ENCODE assay signal across 8 mouse cellular contexts in genomic region chr2:32846805-32847467, GRCm38 (mm10). TPM values are rescaled to one million over a fixed set of nuclear protein-coding genes. Genes with fewer than 3 reads are reported as not detected.
DNase-seq lines count a peak whose midpoint lies in the region; ATAC-seq lines count a peak whose summit lies in the region.

Gene Stxbp1, minus strand, starts transcription at chr2:32847245.

- peaks cover 35% of the 10 kb centered on the region for H3K4me1 ChIP-seq in hindbrain, embryonic 10.5 days (replicated peaks)

- H3K27ac ChIP-seq in hindbrain, embryonic 10.5 days: peak within 1 kb of the TSS; percentile 89

- DNase-seq in NIH3T3 (ENCODE audit: low read depth): peak; percentile 96
- peak; percentile 91 for DNase-seq in cerebellum, adult 9-10 months
- DNase-seq in hindbrain, embryonic 10.5 days (ENCODE audit: low spot score): peak; percentile 90
- DNase-seq in layer of hippocampus, postnatal 14 days (ENCODE audit: low spot score in 2 of 2): peak; percentile 80 to 91
- DNase-seq in lung, postnatal 14 days: peak; percentile 93
- peak; percentile 91 for DNase-seq in ovary, postnatal 36 days (ENCODE audit: low spot score)
- peak; percentile 93 for DNase-seq in thymus, postnatal 14 days

- H3K9me3 ChIP-seq in hindbrain, embryonic 10.5 days: no peaks in the 10 kb centered on the region

- H3K36me3 ChIP-seq in hindbrain, embryonic 10.5 days: peaks cover 3% of the 10 kb centered on the region; the same call in 1 of the 2 replicates

- ATAC-seq in frontal cortex, adult (ENCODE audit: low TSS enrichment): peak; percentile 77

- peaks cover 25% of the 10 kb centered on the region for H3K27me3 ChIP-seq in hindbrain, embryonic 10.5 days (ENCODE audit: insufficient read depth, poor library complexity, severe bottlenecking)

- peak within 1 kb of the TSS; percentile 64 for H3K4me3 ChIP-seq in hindbrain, embryonic 10.5 days

- WGBS in hindbrain, embryonic 10.5 days: under 1% methylated on average over 78 of the region's 78 CpGs

RNA-seq across cellular contexts. Expression of gene Stxbp1, which starts in this region (rescaled TPM):
- 40.1 and 63.3 TPM in 2 replicates for polyA plus RNA-seq in hindbrain, embryonic 10.5 days (2016; fragmentation: Nextera tagmentation; extraction: Ambion mirVana)
- 100 to 1,000 TPM; 601 to 619 TPM for total RNA-seq in layer of hippocampus, postnatal 14 days (2021)

Comparison
In these comparisons a context has a peak if more than half of its experiments do, and no peak if none do; other contexts are left out.
1. Peak in every context shown above with its lines: DNase-seq, ATAC-seq, H3K4me3 ChIP-seq and H3K27ac ChIP-seq.